Mouse (Mus musculus) Muller cell, postnatal 12 days (primary cell): ENCODE results near the gene Nebl.

ENCODE experiments used
- DNase-seq: peaks from one replicate; pipeline ENCODE4 v3.0.0-alpha.2; 2015; ENCODE audit errors: inconsistent ontology term

Gene Nebl

DNA sequence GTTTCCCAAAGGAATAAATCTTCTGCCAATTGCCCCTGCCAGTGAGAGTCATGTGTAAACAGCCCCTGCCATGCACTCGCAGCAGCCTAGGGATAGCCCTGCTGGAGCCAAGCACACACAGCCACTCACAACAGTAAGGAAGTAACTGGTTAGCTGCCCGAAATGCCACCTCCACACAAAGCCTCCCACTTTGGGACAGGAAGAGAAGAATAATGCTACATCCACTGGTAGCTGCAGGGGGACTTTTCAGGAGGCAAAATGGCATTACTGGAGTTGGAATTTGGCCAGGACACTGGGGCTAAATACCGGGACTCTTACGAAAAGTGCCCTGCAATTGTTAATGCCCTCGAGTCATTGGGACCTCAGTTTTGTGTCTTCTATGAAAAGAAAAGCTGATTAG lies 92.6 kb downstream of the Nebl start:
- DNase-seq = peak; percentile 44

DNA sequence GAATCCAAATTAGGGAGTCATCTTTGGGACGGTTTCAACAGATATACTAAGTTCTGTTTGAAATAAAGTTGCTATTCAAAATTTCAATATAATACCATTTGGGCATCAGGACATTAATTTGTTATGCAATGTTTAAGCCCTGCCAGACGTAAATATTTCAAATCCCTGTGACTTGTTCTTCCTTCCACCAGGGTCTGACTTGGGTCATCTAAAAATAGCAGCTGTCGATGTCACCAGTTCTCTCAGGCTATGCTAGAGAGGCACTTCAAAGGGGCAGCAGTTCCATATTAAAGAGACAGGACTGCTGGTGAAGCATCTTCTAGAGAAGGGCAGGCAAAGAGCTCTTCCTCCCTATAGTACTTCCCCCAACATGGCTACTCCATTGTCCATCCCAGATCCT lies 107.3 kb downstream of the Nebl start:
- no peak for DNase-seq

DNA sequence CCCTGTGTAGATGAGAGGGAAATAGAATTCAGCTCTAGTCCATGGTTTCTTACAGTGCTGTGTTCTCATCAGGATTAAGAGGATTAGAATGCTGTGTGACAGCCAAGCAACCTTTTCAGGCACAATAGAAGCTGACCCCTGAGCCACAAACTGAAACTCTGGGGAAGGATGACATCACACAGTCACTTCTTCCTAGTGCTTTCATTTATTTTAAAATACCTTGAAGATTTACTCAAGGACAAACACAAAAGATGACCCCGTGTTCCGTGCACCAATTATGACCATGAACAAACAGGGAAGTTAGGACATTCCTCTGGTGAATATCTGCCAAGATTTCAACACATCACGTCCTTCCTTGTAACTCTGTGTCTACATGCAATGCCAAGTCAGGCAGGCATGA lies 121.0 kb downstream of the Nebl start:
- DNase-seq = peak; percentile 87

DNA sequence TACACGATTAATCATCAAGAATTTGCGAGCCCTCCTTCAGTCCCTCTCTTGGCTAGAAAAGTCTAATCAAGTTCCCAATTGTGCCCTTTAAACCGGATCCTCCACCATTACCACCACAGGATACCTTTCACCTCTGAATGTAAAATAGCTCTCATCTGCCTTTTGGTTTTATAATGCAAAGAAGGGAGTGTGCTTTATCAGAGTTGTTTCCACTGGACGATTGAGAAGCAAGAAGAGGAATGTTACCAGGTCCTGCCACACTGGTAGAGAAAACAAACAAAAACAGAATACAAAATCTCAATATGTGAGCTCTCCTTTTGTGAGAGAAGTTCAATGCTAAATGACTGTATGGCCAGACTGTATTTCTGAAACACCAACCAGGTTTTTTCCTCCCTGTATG lies 127.7 kb downstream of the Nebl start:
- no peak for DNase-seq

DNA sequence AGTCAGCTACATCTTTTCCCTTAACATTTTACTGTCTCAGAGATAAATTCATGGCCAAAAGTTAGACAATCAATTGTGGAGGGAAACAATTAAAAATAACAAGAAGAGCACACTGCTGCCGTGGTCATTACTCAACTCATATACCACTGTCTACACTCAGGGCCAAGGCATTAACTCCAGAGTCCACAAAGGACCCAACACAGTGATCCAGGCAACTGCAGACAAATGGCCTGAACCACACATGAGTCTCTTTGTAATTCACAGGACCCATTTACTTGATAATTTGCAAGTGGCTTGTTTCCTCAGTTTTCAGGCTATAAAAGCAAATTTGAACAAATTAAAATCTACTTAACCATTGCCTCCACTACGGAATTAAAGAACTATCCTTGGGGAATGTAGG lies 130.6 kb downstream of the Nebl start:
- no peak for DNase-seq

DNA sequence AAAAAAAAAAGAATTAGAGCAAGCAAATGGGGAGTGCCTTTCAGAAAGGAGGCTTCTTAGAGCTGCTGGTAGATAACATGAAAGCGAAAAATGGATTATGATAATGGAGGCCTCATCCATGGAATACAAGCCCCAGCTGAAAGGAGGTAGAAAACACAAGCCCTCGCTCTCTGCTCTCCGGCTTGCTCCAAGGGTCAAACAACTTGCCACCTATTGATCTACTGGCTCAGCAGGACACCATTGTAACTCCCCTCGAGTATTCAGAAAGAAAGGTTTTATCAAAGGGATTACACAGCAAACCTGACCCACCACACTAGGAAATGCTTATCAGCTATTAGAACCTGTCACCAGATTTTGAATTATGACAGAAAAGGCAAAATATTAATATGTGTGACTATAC lies 131.4 kb downstream of the Nebl start:
- DNase-seq = no peak

DNA sequence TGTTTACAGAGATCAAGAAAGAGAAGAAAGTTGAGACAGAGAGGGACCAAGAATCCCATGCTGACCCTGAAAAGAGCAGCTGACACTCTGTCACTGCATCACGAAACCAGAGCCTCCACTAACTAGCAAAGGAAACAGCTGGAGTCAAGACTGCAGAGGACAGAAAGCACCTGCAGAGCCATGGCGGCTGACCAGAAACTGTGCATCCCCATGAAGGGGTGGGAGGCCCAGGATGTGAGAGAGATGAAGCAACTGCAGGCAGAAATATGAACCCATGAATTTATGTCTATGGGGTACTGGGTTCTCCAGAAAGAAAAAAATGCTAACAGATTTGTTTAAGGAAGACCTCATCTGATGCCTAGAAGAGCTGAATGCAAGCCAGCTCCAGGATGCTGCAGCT lies 133.3 kb downstream of the Nebl start:
- DNase-seq = no peak

DNA sequence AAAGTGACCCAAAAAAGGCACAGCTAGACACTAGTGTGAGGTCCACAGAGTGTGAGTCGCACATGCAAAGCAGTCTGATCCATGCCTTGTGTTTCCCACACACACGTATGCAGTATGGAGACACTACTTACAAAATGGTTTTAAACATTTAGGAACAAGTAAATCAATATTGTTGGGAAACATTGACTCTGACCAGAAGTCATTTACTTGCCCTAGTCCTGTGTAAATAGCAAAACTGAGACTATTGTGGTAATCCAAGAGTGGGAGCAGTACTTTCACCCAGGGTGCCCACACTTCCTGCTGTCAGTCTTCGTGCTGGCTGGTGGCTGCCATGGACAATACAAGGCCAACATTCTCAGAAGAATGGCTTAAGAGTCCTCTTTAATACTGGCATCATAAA lies 141.6 kb downstream of the Nebl start:
- no peak for DNase-seq

DNA sequence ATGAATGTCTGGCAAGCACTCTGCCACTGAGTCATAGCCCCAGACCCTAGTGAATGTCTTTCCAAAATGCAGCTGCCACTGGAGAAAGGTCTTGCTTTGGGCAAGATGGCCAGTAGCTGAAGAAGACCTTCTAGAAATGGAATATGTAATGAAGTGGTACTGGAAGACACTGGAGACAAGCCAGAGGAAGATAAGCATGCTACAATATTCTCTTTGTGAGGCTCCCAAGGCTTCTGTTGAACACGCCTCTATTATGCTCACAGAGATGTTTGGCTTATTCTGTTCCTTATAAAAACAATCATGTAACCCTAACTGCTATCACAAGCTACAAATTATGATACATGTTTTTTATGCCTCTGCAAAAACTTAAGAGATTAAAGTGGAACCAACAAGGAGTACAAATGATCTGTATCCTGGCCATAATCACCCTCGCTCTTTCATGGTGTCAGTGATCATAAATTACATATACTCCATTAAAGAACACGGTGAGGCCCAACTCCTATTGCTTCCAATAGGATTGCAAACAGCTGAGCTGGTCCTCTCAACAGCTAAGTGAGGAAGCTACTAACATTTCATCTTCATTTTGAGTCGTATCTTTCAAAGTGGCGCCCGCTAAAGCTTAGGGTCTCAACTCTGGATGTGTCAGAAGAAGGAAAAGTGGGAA lies 145.8 kb downstream of the Nebl start:
- DNase-seq = peak; percentile 28

DNA sequence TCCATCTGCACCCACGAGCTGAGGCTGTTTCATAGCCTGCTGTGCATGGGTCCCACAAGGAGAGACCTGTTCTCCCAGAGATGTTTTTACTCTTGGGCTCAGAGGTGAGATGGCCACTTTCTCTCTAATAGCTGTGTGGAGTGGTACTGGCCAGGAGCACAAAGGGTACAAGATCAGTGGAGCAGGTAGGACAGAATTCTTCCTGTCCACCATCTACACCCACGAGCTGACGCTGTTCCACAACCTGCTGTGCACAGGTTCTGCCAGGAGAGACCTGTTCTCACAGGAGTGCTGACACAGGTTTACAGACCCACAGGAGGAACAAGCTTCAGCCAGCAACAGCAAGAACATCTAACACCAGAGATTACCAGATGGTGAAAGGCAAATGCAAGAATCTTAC lies 155.6 kb downstream of the Nebl start:
- no peak for DNase-seq

DNA sequence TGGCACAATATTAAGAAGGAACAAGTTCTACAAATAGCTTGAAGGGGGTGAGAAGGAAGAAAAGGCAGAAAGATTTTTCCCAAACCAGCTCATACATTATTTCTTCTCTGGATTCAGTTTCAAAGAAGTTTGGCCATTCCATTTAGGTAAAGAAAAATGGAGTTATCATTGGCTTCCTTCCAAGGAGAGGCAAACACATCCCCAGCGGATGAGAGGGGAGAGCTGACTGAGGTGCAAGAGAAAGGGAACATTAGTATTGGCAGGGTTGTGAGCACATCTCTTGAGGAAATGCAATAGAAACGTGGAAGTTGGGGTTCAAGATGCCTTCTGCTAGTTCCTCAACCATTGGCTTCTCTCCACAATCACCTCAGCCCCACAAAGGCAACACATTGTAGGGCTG lies 159.5 kb downstream of the Nebl start:
- DNase-seq = no peak

DNA sequence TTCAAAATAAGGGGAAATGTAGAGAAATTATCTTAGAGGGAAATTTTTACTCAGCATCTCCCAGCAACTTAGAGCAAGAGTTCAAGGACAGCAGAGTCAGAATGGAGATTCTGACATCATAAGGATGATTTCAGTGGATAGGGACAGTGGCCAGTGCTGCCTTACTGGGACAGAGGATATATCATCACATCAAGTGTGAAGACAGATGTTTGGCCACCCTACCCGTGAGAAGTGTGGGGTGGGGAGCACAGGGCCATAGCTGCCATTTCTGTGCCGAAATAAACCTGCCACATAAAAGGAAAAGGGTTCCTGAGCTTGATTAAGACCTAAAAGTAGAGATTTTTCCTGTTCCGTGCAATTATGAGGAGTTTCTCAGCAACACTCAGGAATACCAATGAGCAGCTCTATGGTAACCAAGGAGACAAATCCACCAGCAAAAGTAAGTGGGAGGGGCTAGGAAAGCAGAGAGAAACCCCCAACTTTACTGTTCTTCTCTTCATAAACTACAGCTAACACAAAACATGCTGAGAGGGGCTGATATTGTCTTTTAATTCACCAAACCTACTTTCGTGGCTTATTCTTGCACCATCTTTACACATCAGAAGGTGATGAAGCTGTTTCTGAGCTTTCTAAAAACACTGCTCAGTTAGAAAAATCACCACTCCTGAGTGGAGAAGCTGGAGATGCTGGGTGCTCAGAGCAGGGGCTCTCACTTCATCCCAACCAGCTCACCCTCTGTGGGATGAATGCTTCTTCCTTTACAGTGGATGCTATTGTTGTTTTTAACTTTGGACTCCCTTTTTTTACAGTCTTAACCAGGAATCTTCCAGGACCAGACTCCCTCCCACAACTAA lies 172.1 kb downstream of the Nebl start:
- no peak for DNase-seq

DNA sequence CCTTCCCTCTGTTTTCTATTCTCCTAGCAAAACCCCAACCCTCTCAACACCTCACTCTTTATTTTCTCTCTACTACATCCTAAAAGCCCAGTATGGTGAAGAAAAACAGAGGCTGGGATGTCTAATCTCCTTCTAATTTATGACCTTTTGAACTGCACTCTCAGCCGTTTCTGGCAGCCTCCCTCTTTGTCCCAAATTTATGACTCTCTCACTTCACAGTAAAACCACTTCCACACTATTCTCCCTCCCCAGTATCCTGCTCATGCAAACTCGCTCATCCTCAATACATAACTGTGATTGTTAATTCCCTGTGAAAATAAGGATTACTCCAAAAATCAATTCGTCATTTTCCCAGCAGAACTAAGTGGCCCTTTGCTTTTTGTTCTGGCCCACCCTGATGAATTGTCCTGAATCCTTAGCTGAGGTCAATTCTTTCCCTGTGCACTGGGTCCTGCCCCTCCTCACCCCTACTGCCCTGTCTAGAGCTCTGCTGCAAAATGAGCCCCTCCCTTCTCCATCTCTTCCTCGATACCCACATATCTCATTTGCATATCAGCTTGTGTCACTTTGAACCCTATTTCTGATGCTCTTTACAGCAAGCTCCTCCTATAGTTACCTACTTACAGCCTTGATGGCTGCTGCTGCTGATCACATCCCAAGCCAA lies 181.2 kb downstream of the Nebl start:
- no peak for DNase-seq

DNA sequence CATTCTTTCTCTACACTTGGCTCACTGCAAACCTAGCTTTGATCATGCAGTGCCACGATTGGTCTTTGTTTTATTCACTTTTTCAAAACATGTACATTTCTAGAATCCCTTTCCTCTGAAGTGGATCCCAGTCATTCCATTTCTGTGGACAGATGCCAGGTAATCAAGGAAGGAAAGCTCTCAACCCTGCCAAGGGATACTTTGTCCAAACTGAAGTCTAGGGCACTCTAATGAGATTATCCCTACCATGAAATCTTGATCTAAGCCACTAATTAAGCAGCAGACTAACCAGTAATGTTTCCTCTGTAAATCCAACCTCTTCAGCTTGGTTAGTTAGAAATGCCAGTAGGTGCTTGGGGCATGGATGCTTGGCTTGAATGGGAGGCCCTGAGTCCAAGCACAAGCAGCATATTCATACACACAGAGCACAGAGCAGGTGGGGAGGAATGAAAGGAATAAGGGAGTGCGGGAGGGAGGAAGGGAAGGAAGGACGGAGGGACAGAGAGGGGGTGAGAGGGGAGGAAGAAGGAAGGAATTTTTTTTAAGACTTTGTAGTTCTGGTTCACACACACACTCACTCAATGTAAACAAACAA lies 184.8 kb downstream of the Nebl start:
- peak; percentile 91 for DNase-seq

DNA sequence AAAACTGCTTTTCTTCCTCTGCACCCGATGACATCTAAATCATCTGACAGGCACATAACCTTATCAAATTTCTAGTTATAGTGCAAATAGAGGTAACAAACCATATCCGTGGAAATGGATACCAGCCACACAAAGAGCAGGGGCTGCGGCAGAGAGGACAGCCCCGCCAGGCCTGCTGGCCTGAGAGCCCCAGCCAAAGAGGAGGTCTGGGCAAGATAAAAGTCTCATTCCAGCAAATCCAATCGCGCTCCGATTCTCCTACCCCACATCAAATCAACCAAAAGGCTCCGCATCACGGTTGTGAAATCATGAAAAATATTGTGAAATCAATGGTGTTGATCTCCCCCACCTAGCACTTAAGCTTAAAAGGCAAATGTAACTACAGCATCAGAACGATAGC lies 191.5 kb downstream of the Nebl start:
- no peak for DNase-seq

DNA sequence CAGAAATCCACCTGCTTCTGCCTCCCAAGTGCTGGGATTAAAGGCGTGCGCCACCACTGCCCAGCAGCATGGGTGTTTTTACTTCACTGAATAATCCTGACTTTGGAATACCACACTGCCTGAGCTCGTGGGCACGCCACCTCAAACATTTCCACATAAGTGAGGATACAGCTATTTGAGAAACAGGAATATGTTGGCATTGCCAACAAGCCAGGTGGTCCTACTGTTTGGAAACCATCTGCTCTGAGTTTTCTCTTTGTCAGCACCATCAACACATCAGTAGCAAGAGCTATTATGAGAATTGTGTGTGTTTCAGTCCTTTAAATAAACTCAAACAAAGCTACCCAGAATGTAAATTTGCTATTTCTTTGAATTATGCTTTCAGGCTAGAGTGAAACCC lies 192.8 kb downstream of the Nebl start:
- no peak for DNase-seq

DNA sequence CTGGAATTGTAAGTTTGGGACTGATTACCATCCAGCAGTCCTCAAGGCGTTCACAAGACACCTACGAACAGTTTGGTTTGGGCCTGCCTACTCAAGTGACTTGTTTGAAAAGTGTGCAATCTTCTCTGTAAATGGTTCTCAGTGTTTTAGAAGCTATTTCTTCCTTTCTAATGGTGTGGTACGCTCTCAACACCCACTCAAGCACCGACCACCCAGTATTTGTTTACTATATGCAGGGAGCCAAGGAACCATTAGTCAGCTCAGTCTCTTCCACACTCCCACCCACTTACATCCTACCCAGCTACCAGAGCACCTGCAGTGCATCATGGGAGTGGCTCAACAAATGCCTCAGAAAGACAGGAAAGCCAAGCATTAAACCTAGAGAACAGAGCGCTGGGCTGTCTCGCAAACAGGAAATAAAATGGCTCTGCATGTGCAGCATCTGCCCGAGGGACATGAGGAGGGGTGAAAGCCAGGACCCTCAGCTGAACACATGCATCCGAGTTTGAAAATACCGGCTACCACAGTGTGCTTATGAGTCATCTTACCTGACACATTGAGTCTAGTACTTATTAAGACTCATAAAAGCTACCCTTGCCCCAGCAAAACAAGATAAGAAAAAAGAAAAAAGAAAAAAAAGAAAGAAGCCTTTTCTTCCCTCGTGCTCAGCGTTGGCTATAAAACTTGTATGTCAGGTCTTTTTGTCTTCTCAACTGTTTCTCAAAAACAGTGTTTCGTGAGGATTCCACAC lies 199.7 kb downstream of the Nebl start:
- no peak for DNase-seq

DNA sequence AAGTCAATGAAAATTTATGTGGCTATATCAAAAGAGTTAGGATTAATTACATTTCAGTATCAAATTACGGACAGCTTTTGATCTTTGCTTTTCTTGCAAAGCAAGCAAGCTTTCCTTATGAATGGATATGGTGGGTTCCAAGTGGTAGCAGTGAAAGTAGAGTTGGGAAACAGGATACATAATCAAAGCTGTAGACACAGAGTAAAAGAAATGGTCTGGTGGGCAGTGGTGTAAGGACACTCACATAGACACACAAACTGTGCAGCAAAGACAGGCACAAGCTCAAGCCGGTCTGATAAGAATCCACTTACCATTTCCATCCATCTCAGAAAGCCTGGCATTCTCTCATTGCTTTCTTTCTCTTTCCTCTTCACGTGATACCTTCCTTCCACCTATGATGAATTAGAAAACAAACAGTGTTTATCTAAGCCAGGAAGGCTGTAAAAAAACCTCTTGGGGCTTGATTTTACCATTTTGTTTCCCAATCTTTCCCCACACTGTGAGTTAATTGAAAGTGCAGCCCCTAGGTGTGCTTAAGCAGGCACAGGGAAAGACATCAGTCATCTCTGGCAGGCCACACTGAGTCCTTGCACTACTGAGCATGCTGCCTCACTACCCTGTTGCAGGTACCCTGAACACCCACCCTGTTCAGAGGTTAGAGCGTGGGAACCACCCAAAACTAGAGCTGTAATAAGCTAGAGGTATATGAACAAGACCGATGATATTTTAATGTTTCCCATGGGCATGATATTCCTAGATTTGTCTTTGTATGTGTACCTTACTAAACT lies 205.3 kb downstream of the Nebl start:
- no peak for DNase-seq

DNA sequence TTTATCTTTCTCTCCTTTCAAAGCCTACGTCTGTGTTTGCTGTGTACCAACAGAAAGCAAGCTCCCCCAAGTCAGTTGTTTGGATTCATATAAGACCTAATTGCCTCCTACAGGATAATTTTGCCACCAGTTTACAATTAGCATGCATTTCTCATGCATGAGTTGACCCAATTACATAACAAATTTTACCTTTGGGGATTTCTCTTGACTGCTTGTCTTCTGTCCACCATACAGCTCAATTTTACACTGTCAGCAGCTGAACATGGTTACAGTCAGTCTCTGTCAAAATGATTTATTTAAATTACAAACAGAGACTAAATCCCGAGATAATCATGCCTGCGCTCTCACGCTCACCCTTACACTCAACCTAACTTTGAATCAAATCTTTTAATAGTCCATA lies 206.1 kb downstream of the Nebl start:
- no peak for DNase-seq

DNA sequence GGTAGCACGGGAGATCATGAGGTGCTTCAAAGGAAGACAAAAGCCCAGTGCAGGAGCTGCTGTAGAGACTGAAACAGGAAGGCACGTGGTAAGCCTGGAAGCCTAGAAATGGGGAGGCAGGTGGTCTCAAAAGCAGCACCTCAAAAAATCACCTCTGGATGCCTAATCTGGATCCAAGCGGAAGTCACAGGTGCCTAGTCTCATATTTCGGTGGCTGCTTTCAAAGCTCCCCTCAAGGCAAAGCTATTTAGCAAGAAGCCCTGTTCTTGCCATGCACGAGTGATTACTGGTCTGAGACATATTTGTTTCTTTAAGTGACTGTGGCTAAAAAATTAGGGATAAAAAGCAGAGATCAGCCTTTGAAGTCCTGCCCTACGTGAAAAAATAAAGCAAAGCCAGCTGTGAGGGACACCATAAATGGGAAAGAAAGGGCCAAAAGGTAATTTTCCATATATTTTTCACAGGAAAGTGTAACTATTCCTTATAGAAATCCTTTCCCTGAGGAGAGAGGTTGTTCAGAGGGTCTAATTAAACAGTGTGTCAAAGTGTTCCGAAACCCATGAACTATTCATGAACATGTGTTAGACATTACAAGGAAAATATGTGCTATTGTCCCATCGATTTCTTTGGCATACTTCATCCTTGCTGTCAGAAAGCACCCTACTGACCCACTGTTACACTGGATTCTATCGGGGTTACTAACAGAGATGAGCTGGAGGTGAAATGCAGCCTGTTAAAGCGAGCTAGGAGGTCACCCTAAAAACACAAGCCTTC lies 206.9 kb downstream of the Nebl start:
- no peak for DNase-seq
